Mouse (Mus musculus): ENCODE data around the gene Cdc34.

DNA sequence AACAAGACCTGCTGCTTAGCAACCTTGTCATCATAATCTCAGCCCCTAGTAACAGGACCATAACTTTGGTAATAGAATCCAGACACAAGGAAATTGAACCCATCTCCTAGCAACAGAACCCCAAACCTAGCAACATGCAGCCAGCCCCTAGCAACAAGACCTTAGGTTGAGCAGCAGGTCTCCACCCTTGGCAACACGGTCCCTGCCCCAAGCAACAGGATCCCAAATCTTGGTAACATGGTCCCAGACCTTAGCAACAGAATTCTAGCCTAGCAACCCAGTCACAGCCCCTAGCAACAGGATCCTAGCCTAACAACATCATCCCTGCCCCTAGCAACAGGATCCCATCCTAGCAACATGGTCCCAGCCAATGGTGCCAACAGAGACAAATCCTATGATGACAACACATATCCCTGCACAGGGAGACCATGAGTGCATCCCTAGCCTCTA lies 27.0 kb upstream of the Cdc34 start:
- TF ChIP-seq POLR2A (IDR thresholded peaks at IDR 0.05; ENCODE audit: low read depth, low read length) (no peak), CTCF (IDR thresholded peaks at IDR 0.05; ENCODE audit: borderline replicate concordance, insufficient read depth, low read length) (no peak)
